ENCODE assay signal across 23 mouse cellular contexts in genomic region chr9:22089986-22090385, GRCm38 (mm10). TPM values are rescaled to one million over a fixed set of nuclear protein-coding genes. Genes with fewer than 3 reads are reported as not detected.
"Had no signal": no experiment of that assay in that cellular context is flagged by ENCODE, and none has a peak within 500 bp of the region (broad histone marks: within the 10 kb centered on the region; RNA-seq: fewer than 3 reads in every experiment).

No protein-coding gene starts in this region.

- H3K27ac ChIP-seq: kidney, postnatal 0 days; layer of hippocampus, adult 2 months; left cerebral cortex, adult 2 months; limb, embryonic 10.5 days; liver, embryonic 15.5 days; midbrain, embryonic 13.5 days; stomach, embryonic 15.5 days had no signal

- H3K9me3 ChIP-seq: limb, embryonic 10.5 days; liver, embryonic 15.5 days; megakaryocyte, embryonic 14.5 days; midbrain, embryonic 13.5 days; stomach, embryonic 15.5 days had no signal

- H3K9ac ChIP-seq: liver, embryonic 15.5 days; lung, embryonic 14.5 days; midbrain, embryonic 13.5 days; stomach, embryonic 15.5 days had no signal

- ATAC-seq: midbrain, embryonic 13.5 days had no signal

- DNase-seq: kidney, adult 9 months; kidney, postnatal 4 days; lung, embryonic 14.5 days; lung, postnatal 10 days; lung, postnatal 4 days; right cerebral cortex, adult 18-20 months; right cerebral cortex, postnatal 4 days; spleen, adult 18-20 months; thymus, adult 2 months; thymus, postnatal 36 days had no signal

- H3K4me2 ChIP-seq: liver, embryonic 11.5 days; liver, embryonic 15.5 days; lung, embryonic 14.5 days; midbrain, embryonic 13.5 days; stomach, embryonic 15.5 days had no signal

- H3K4me3 ChIP-seq: layer of hippocampus, adult 2 months; left cerebral cortex, adult 2 months; limb, embryonic 10.5 days; liver, embryonic 15.5 days; megakaryocyte, embryonic 14.5 days; midbrain, embryonic 13.5 days; stomach, embryonic 15.5 days had no signal

- H3K36me3 ChIP-seq: limb, embryonic 10.5 days; liver, embryonic 15.5 days; midbrain, embryonic 13.5 days; stomach, embryonic 15.5 days had no signal

- H3K27me3 ChIP-seq: midbrain, embryonic 13.5 days; stomach, embryonic 15.5 days had no signal

RNA-seq across cellular contexts. Expression of gene Gm49318, which starts 18.9 kb away (rescaled TPM):
- total RNA-seq: midbrain, postnatal 0 days had no signal
- polyA plus RNA-seq: kidney, postnatal 0 days; limb, embryonic 10.5 days; limb, embryonic 14.5 days; liver, embryonic 11.5 days; liver, embryonic 15.5 days; lung, embryonic 14.5 days; midbrain, embryonic 13.5 days; neural tube, embryonic 14.5 days; stomach, embryonic 15.5 days; testis, adult 2 months; thymus, adult 2 months had no signal
